Mouse (Mus musculus): Measurements from ENCODE around the gene Ccdc88c. TPM values are rescaled to one million over a fixed set of nuclear protein-coding genes. Genes with fewer than 3 reads are reported as not detected.
A peak's percentile ranks its signal among the peaks of the same experiment; 100 is the strongest.

Ccdc88c gene
- polyA plus RNA-seq, 1 experiment from 2014 or later = 4.5 TPM

- no peak overlapping the region for H3K27ac ChIP-seq
- ATAC-seq (ENCODE audit: insufficient number of reproducible peaks, insufficient read depth, low FRiP score, low TSS enrichment, low read depth) = no peak
- peak overlapping the region; percentile 98; the same call in 1 of the 2 replicates for H3K4me2 ChIP-seq
- peaks cover 43% of the 10 kb centered on the region for H3K27me3 ChIP-seq
- H3K9me3 ChIP-seq = no peaks in the 10 kb centered on the region
- peaks cover 21% of the 10 kb centered on the region for H3K4me1 ChIP-seq
- no peaks in the 10 kb centered on the region for H3K36me3 ChIP-seq
- H3K9ac ChIP-seq = no peak overlapping the region
- H3K4me3 ChIP-seq = no peak overlapping the region
- WGBS = 78% methylated on average over 4 of the region's 4 CpGs
Measured at GRCm38 (mm10) chr12:101026025-101026424, 2.8 kb downstream of the Ccdc88c start.

DNA sequence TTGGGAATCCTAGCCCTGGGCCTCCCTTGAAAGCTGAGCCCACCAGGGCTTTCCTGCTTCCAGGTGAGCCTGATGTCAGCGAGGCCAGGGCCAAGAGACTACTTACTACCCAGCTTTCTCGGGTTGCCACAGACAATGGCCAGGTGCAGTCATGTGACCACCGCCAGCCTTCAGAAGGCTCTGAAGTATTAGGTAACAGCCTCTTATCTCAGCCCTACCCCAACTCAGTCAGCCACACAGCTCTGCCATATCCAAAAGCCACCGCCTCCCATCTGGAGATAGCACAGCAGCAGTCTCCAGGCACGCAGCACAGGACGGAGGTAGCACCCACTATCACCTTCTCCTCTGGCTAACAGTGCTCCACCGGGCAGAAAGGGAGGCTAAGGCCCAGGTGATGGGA lies 3.5 kb downstream of the Ccdc88c start:
- 47% methylated on average over 7 of the region's 7 CpGs for WGBS
- no peak overlapping the region for H3K9ac ChIP-seq
- H3K27ac ChIP-seq = no peak overlapping the region
- H3K9me3 ChIP-seq = no peaks in the 10 kb centered on the region
- peaks cover 27% of the 10 kb centered on the region for H3K4me1 ChIP-seq
- 0 out of 2 replicates have a peak, but pooled peaks have one; percentile 7 for ATAC-seq (ENCODE audit: insufficient number of reproducible peaks, insufficient read depth, low FRiP score, low TSS enrichment, low read depth)
- peak overlapping the region; percentile 16; the same call in 1 of the 2 replicates for H3K4me2 ChIP-seq
- no peaks in the 10 kb centered on the region for H3K36me3 ChIP-seq
- peaks cover 43% of the 10 kb centered on the region for H3K27me3 ChIP-seq
- H3K4me3 ChIP-seq = no peak overlapping the region

DNA sequence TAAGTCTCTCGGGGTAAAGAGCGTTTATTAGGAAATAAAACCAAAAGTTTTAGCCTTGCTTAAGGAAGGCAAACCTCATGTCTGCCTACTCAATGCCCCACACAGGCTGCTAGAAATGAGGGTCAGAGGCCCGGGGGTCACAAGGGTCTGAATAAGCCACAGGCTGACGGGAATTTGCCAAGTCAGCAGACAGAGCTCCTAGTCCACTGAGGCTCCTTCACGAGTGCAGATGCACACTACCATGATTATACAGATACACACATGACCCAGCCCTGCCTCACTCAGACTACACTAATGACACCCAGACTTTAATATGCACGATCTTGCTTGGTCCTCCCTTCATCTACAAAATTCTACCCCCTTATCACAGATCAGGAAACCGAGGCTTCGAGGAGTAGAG lies 4.0 kb downstream of the Ccdc88c start:
- H3K27ac ChIP-seq = no peak overlapping the region
- H3K4me3 ChIP-seq = no peak overlapping the region
- no peak for ATAC-seq (ENCODE audit: insufficient number of reproducible peaks, insufficient read depth, low FRiP score, low TSS enrichment, low read depth)
- peaks cover 27% of the 10 kb centered on the region for H3K4me1 ChIP-seq
- H3K27me3 ChIP-seq = peaks cover 43% of the 10 kb centered on the region
- no peaks in the 10 kb centered on the region for H3K9me3 ChIP-seq
- no peaks in the 10 kb centered on the region for H3K36me3 ChIP-seq
- no peak overlapping the region for H3K4me2 ChIP-seq
- no peak overlapping the region for H3K9ac ChIP-seq
- 56% methylated on average over 8 of the region's 8 CpGs for WGBS

GRCm38 (mm10) chr12:101023143-101023542 lies 5.7 kb downstream of the Ccdc88c start:
- Histone ChIP-seq H3K9ac (no peak overlapping the region), H3K27ac (no peak overlapping the region), H3K4me2 (no peak overlapping the region), H3K4me1 (peaks cover 29% of the 10 kb centered on the region), H3K27me3 (peaks cover 31% of the 10 kb centered on the region), H3K4me3 (no peak overlapping the region), H3K36me3 (no peaks in the 10 kb centered on the region), H3K9me3 (no peaks in the 10 kb centered on the region)
- no peak for ATAC-seq (ENCODE audit: insufficient number of reproducible peaks, insufficient read depth, low FRiP score, low TSS enrichment, low read depth)
- WGBS = 87% methylated on average over 11 of the region's 11 CpGs

GRCm38 (mm10) chr12:101022353-101022752 lies 6.5 kb downstream of the Ccdc88c start:
- H3K27ac ChIP-seq = no peak overlapping the region
- no peak overlapping the region for H3K4me3 ChIP-seq
- no peak overlapping the region for H3K4me2 ChIP-seq
- WGBS = 89% methylated on average over 8 of the region's 8 CpGs
- H3K36me3 ChIP-seq = no peaks in the 10 kb centered on the region
- no peak overlapping the region for H3K9ac ChIP-seq
- ATAC-seq (ENCODE audit: insufficient number of reproducible peaks, insufficient read depth, low FRiP score, low TSS enrichment, low read depth) = no peak
- peaks cover 31% of the 10 kb centered on the region for H3K4me1 ChIP-seq
- no peaks in the 10 kb centered on the region for H3K9me3 ChIP-seq
- peaks cover 29% of the 10 kb centered on the region for H3K27me3 ChIP-seq

- 49% methylated on average over 9 of the region's 9 CpGs for WGBS
- peaks cover 22% of the 10 kb centered on the region for H3K27me3 ChIP-seq
- no peak for ATAC-seq (ENCODE audit: insufficient number of reproducible peaks, insufficient read depth, low FRiP score, low TSS enrichment, low read depth)
Measured at GRCm38 (mm10) chr12:101021484-101022226, 7.2 kb downstream of the Ccdc88c start.

GRCm38 (mm10) chr12:101020210-101021015 lies 8.4 kb downstream of the Ccdc88c start:
- peaks cover 36% of the 10 kb centered on the region for H3K4me1 ChIP-seq
- H3K4me2 ChIP-seq = no peak overlapping the region
- no peak overlapping the region for H3K4me3 ChIP-seq
- H3K36me3 ChIP-seq = no peaks in the 10 kb centered on the region
- no peak for ATAC-seq (ENCODE audit: insufficient number of reproducible peaks, insufficient read depth, low FRiP score, low TSS enrichment, low read depth)
- H3K9ac ChIP-seq = no peak overlapping the region
- H3K9me3 ChIP-seq = no peaks in the 10 kb centered on the region
- H3K27ac ChIP-seq = peak overlapping the region; percentile 36; the same call in 1 of the 2 replicates
- WGBS = 80% methylated on average over 15 of the region's 15 CpGs
- H3K27me3 ChIP-seq = peaks cover 9% of the 10 kb centered on the region; the same call in 1 of the 2 replicates

More at GRCm38 (mm10) chr12:101021484-101022226, 7.2 kb downstream of the Ccdc88c start:
- peaks cover 27% of the 10 kb centered on the region for H3K4me1 ChIP-seq
- no peak overlapping the region for H3K4me2 ChIP-seq
- H3K36me3 ChIP-seq = no peaks in the 10 kb centered on the region
- H3K9me3 ChIP-seq = no peaks in the 10 kb centered on the region
- no peak overlapping the region for H3K9ac ChIP-seq
- no peak overlapping the region for H3K27ac ChIP-seq
- H3K4me3 ChIP-seq = no peak overlapping the region

GRCm38 (mm10) chr12:101019443-101019842 lies 9.4 kb downstream of the Ccdc88c start:
- WGBS = 80% methylated on average over 7 of the region's 7 CpGs
- Histone ChIP-seq H3K9ac (no peak overlapping the region), H3K4me2 (no peak overlapping the region), H3K27me3 (peaks cover 5% of the 10 kb centered on the region; the same call in 1 of the 2 replicates), H3K4me3 (no peak overlapping the region), H3K4me1 (peaks cover 45% of the 10 kb centered on the region), H3K36me3 (no peaks in the 10 kb centered on the region), H3K27ac (no peak overlapping the region), H3K9me3 (no peaks in the 10 kb centered on the region)
- no peak for ATAC-seq (ENCODE audit: insufficient number of reproducible peaks, insufficient read depth, low FRiP score, low TSS enrichment, low read depth)

DNA sequence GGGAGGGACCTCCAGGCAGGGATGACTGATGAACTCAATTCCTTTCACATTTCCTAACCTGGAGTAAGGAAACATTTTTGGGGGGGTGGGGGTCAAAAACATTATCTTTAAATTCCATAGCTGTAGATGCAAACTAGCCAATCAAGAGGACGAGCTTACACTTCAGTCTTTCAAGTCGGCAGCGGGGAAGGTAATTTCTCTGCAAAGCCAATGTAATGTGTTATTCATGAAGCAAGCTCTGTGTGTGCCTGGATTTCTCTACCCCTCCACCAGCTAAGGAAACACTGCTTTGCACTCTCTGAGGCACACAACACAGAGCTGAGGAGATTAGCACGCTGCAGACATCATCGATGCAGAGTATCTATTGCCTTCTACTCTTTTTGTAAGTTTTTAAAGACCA lies 9.8 kb downstream of the Ccdc88c start:
- H3K4me2 ChIP-seq = no peak overlapping the region
- WGBS = 65% methylated on average over 5 of the region's 5 CpGs
- 0 out of 2 replicates have a peak, but pooled peaks cover 5% of the 10 kb centered on the region for H3K27me3 ChIP-seq
- no peak overlapping the region for H3K4me3 ChIP-seq
- H3K36me3 ChIP-seq = no peaks in the 10 kb centered on the region
- H3K9me3 ChIP-seq = no peaks in the 10 kb centered on the region
- no peak overlapping the region for H3K27ac ChIP-seq
- no peak overlapping the region for H3K9ac ChIP-seq
- peaks cover 49% of the 10 kb centered on the region for H3K4me1 ChIP-seq
- no peak for ATAC-seq (ENCODE audit: insufficient number of reproducible peaks, insufficient read depth, low FRiP score, low TSS enrichment, low read depth)

DNA sequence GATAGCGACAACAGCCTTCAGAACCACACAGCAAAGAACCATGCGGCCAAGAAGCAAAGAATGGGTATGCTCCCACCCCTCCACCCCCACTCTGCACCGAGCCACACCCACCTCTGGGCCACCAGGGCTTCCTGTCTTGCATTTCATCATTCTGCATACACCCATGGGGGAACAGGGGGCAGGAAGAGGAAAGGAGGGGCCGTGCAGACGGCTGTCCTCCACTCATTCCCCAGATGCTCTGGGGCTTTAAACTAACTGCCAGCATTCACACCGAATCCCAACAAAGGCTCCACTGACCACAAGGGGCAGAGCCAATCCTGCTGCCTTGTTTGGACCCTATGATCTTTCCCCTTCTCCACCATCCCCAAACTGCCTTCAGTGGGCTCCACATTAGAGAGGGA lies 10.9 kb downstream of the Ccdc88c start:
- Histone ChIP-seq H3K27ac (no peak overlapping the region), H3K4me2 (peak overlapping the region; percentile 14; the same call in 1 of the 2 replicates), H3K36me3 (no peaks in the 10 kb centered on the region), H3K4me1 (peaks cover 55% of the 10 kb centered on the region), H3K9me3 (no peaks in the 10 kb centered on the region), H3K4me3 (no peak overlapping the region), H3K27me3 (0 out of 2 replicates have a peak, but pooled peaks cover 5% of the 10 kb centered on the region), H3K9ac (0 out of 2 replicates have a peak overlapping the region, but pooled peaks have one; percentile 16)
- no peak for ATAC-seq (ENCODE audit: insufficient number of reproducible peaks, insufficient read depth, low FRiP score, low TSS enrichment, low read depth)
- 12% methylated on average over 6 of the region's 6 CpGs for WGBS

DNA sequence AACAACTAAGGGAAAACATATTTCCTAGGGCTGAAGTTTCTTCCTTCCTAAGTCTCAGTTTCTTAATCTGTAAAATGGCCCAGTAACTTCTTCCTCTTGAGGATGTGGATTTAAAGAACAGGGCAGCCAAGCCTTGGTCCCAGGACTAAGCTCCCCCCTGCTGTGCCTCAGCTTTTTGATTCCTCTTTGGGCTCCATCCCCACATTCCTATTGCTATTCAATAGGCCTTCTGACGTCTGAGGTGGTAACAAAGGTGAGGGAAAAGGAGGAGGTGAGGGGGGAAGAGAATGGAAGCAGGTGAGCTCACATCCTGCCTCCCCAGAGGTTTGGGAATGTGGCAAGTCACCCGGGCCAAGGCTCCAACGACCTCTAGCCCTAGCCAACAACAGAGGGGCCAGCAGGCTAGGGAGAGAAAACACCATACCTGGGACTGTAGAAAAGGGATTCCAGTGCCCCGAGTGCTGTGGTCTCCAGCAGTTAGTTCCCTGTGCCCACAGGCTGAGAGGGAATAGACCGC lies 12.4 kb downstream of the Ccdc88c start:
- Histone ChIP-seq H3K9ac (no peak overlapping the region), H3K4me1 (peaks cover 67% of the 10 kb centered on the region)
- WGBS = 41% methylated on average over 5 of the region's 5 CpGs

More for the DNA sequence above, 12.4 kb downstream of the Ccdc88c start:
- H3K4me3 ChIP-seq = no peak overlapping the region
- no peaks in the 10 kb centered on the region for H3K9me3 ChIP-seq
- no peaks in the 10 kb centered on the region for H3K36me3 ChIP-seq
- ATAC-seq (ENCODE audit: insufficient number of reproducible peaks, insufficient read depth, low FRiP score, low TSS enrichment, low read depth) = no peak
- H3K27me3 ChIP-seq = peaks cover 12% of the 10 kb centered on the region
- H3K27ac ChIP-seq = peak overlapping the region; percentile 60
- H3K4me2 ChIP-seq = no peak overlapping the region
